In genomic region chr8:3313843-3314242, GRCm38 (mm10) we compare ENCODE assay signal across 22 mouse cellular contexts. TPM values are rescaled to one million over a fixed set of nuclear protein-coding genes. Genes with fewer than 3 reads are reported as not detected.
A peak's percentile ranks its signal among the peaks of the same experiment; 100 is the strongest.
DNase-seq lines count a peak whose midpoint lies in the region; ATAC-seq and TF ChIP-seq lines count a peak whose summit lies in the region.
"Had no signal": no experiment of that assay in that cellular context is flagged by ENCODE, and none has a peak within 500 bp of the region (broad histone marks: within the 10 kb centered on the region; RNA-seq: fewer than 3 reads in every experiment).

No protein-coding gene starts in this region.

- ATAC-seq in kidney, embryonic 14.5 days (ENCODE audit: low FRiP score, low TSS enrichment) = no peak
- peak; percentile 42 to 75; a peak in 3 of 4 replicates for ATAC-seq in hematopoietic stem cell, adult 5-6 weeks (replicated peaks in 1 of 2; ENCODE audit: insufficient read depth in 1 of 2, low FRiP score in 2 of 2, low TSS enrichment in 1 of 2, low read depth in 1 of 2, poor library complexity in 2 of 2, severe bottlenecking in 2 of 2)
- ATAC-seq in stomach, postnatal 0 days (ENCODE audit: low FRiP score, low TSS enrichment) = peak; percentile 68; the same call in 1 of the 2 replicates
- ATAC-seq: forebrain, embryonic 16.5 days; hindbrain, embryonic 16.5 days had no signal

- no peaks in the 10 kb centered on the region for H3K9me3 ChIP-seq in kidney, embryonic 14.5 days (ENCODE audit: control insufficient read depth, low read length)
- H3K9me3 ChIP-seq in stomach, postnatal 0 days (ENCODE audit: control insufficient read depth, low read length) = no peaks in the 10 kb centered on the region
- H3K9me3 ChIP-seq: embryonic facial prominence, embryonic 12.5 days; megakaryocyte, embryonic 14.5 days; neural tube, embryonic 12.5 days; stomach, embryonic 15.5 days had no signal

- no peaks in the 10 kb centered on the region for H3K36me3 ChIP-seq in kidney, adult 2 months (ENCODE audit: control insufficient read depth, insufficient read depth, low read length)
- H3K36me3 ChIP-seq in kidney, embryonic 14.5 days (ENCODE audit: control insufficient read depth, insufficient read depth, low read length) = no peaks in the 10 kb centered on the region
- H3K36me3 ChIP-seq in stomach, postnatal 0 days (ENCODE audit: control insufficient read depth, insufficient read depth, low read length) = no peaks in the 10 kb centered on the region
- H3K36me3 ChIP-seq: embryonic facial prominence, embryonic 12.5 days; neural tube, embryonic 12.5 days; stomach, embryonic 15.5 days had no signal

- H3K4me3 ChIP-seq in kidney, adult 2 months (ENCODE audit: insufficient read depth, low read depth, low read length) = no peak overlapping the region
- no peak overlapping the region for H3K4me3 ChIP-seq in kidney, embryonic 14.5 days (ENCODE audit: low read length)
- H3K4me3 ChIP-seq in stomach, postnatal 0 days (ENCODE audit: low read depth, low read length) = no peak overlapping the region
- H3K4me3 ChIP-seq in left cerebral cortex, adult 2 months = no peak overlapping the region
- H3K4me3 ChIP-seq: embryonic facial prominence, embryonic 12.5 days; heart, adult 2 months; megakaryocyte, embryonic 14.5 days; neural tube, embryonic 12.5 days; stomach, embryonic 15.5 days had no signal

- H3K4me1 ChIP-seq in kidney, adult 2 months (ENCODE audit: control insufficient read depth, insufficient read depth, low read length) = no peaks in the 10 kb centered on the region
- H3K4me1 ChIP-seq in kidney, embryonic 14.5 days (ENCODE audit: control insufficient read depth, insufficient read depth, low read length) = no peaks in the 10 kb centered on the region
- H3K4me1 ChIP-seq in stomach, postnatal 0 days (replicated peaks; ENCODE audit: control insufficient read depth, insufficient read depth) = no peaks in the 10 kb centered on the region
- H3K4me1 ChIP-seq: embryonic facial prominence, embryonic 12.5 days; neural tube, embryonic 12.5 days; stomach, embryonic 15.5 days had no signal

- TF ChIP-seq EP300 in stomach, postnatal 0 days (optimal IDR thresholded peaks at IDR 0.05) = no peak

- 25% methylated on average over 3 of the region's 3 CpGs for WGBS in kidney, adult 2 months
- WGBS in kidney, embryonic 14.5 days = 64% methylated on average over 3 of the region's 3 CpGs
- 53% methylated on average over 3 of the region's 3 CpGs for WGBS in stomach, postnatal 0 days

- no peak overlapping the region for H3K4me2 ChIP-seq in kidney, embryonic 14.5 days (replicated peaks; ENCODE audit: low read depth, low read length)
- no peak overlapping the region for H3K4me2 ChIP-seq in stomach, postnatal 0 days (replicated peaks; ENCODE audit: low read depth)
- H3K4me2 ChIP-seq: embryonic facial prominence, embryonic 12.5 days; neural tube, embryonic 12.5 days; stomach, embryonic 15.5 days had no signal

- no peaks in the 10 kb centered on the region for H3K27me3 ChIP-seq in kidney, adult 2 months (replicated peaks; ENCODE audit: control insufficient read depth, insufficient read depth, low read length)
- H3K27me3 ChIP-seq in kidney, embryonic 14.5 days (ENCODE audit: control insufficient read depth, insufficient read depth, low read length) = no peaks in the 10 kb centered on the region
- H3K27me3 ChIP-seq in stomach, postnatal 0 days (ENCODE audit: control insufficient read depth, insufficient read depth, low read length) = no peaks in the 10 kb centered on the region
- H3K27me3 ChIP-seq: embryonic facial prominence, embryonic 12.5 days; megakaryocyte, embryonic 14.5 days; neural tube, embryonic 12.5 days; stomach, embryonic 15.5 days had no signal

- peak; percentile 18 for DNase-seq in kidney, adult 2 months
- DNase-seq in lung, postnatal 36 days = peak; percentile 31
- DNase-seq in lung, postnatal 10 days = no peak
- no peak for DNase-seq in stomach, postnatal 0 days (ENCODE audit: low spot score)
- DNase-seq in embryo, embryonic 9.5 days (ENCODE audit: extremely low spot score) = no peak
- DNase-seq in left cerebral cortex, adult 2 months (ENCODE audit: extremely low spot score in 1 of 2, low spot score in 2 of 2) = no peak
- DNase-seq: cerebellum, adult 11 months; cerebellum, postnatal 25 days; kidney, adult 11 months; layer of hippocampus, postnatal 36 days; left cerebral cortex, postnatal 4 days; thymus, postnatal 14 days had no signal

- no peak for TF ChIP-seq POLR2A in kidney, adult 2 months (IDR thresholded peaks at IDR 0.05; ENCODE audit: low read depth, low read length)

- TF ChIP-seq CTCF in kidney, adult 2 months (conservative IDR thresholded peaks at IDR 0.05; ENCODE audit: insufficient read depth, insufficient read length, low read depth, low read length) = no peak
- no peak for TF ChIP-seq CTCF in stomach, postnatal 0 days (IDR thresholded peaks at IDR 0.05; ENCODE audit: low read depth)
- TF ChIP-seq CTCF in left cerebral cortex, adult 2 months (IDR thresholded peaks at IDR 0.05) = no peak

- H3K9ac ChIP-seq in kidney, embryonic 14.5 days (ENCODE audit: low read depth, low read length) = no peak overlapping the region
- H3K9ac ChIP-seq in stomach, postnatal 0 days (ENCODE audit: low read length) = no peak overlapping the region
- H3K9ac ChIP-seq: embryonic facial prominence, embryonic 12.5 days; liver, embryonic 14.5 days; neural tube, embryonic 12.5 days; stomach, embryonic 15.5 days had no signal

- intact Hi-C loops in left cerebral cortex, adult 2 months (cut with DNase I) = no loop called here

- no peak overlapping the region for H3K27ac ChIP-seq in kidney, adult 2 months (ENCODE audit: insufficient read depth, low read depth, low read length)
- no peak overlapping the region for H3K27ac ChIP-seq in kidney, embryonic 14.5 days (ENCODE audit: low read depth, low read length)
- H3K27ac ChIP-seq in stomach, postnatal 0 days (replicated peaks) = no peak overlapping the region
- no peak overlapping the region for H3K27ac ChIP-seq in left cerebral cortex, adult 2 months
- H3K27ac ChIP-seq: embryonic facial prominence, embryonic 12.5 days; heart, adult 2 months; liver, embryonic 14.5 days; neural tube, embryonic 12.5 days; stomach, embryonic 15.5 days had no signal

RNA-seq across cellular contexts. Expression of gene Insr, which starts 34.4 kb away (rescaled TPM):
- polyA plus RNA-seq in kidney, adult 2 months (2012; rRNA removed) = 26.8 and 33.7 TPM in 2 replicates
- polyA plus RNA-seq in kidney, embryonic 14.5 days (2014; fragmentation: Nextera tagmentation; extraction: Ambion mirVana) = 33.2 and 40.2 TPM in 2 replicates
- 15.3 and 19.0 TPM in 2 replicates for total RNA-seq in hematopoietic stem cell, adult 5-6 weeks (2017)
- 20.9 and 24.2 TPM in 2 replicates for polyA plus RNA-seq in stomach, postnatal 0 days (2015; fragmentation: Nextera tagmentation; extraction: Ambion mirVana)
- total RNA-seq in left cerebral cortex, adult 2 months (2021) = 10 to 100 TPM; 50.8 to 52.0 TPM

RNA-seq across cellular contexts. Expression of gene A430078G23Rik, which starts 39.4 kb away (rescaled TPM):
- polyA plus RNA-seq in kidney, adult 2 months (2012; rRNA removed) = 0.12 and 1.1 TPM in 2 replicates
- polyA plus RNA-seq in kidney, embryonic 14.5 days (2014; fragmentation: Nextera tagmentation; extraction: Ambion mirVana) = not detected in 2 replicates
- total RNA-seq in hematopoietic stem cell, adult 5-6 weeks (2017) = 40.1 and 40.4 TPM in 2 replicates
- polyA plus RNA-seq in stomach, postnatal 0 days (2015; fragmentation: Nextera tagmentation; extraction: Ambion mirVana) = 0.51 and 0.63 TPM in 2 replicates
- total RNA-seq in left cerebral cortex, adult 2 months (2021) = under 1 TPM in 1 of 2 experiments, not detected in 1; 0.23 TPM
- polyA plus RNA-seq: embryonic facial prominence, embryonic 12.5 days; hindbrain, embryonic 16.5 days had no signal

Comparison
In these comparisons a context has a peak if more than half of its experiments do, and no peak if none do; other contexts are left out.
1. DNase-seq: peak in kidney, adult 2 months (single experiment) and lung, postnatal 36 days (single experiment); none in lung, postnatal 10 days (single experiment), stomach, postnatal 0 days (single experiment), embryo, embryonic 9.5 days (single experiment) and left cerebral cortex, adult 2 months (0 of 2).